Mouse (Mus musculus): Measurements from ENCODE around the gene C5ar1. TPM values are rescaled to one million over a fixed set of nuclear protein-coding genes. Genes with fewer than 3 reads are reported as not detected.

The C5ar1 gene
- polyA plus RNA-seq, 1 experiment from 2014 or later, result 0.83 TPM

DNA sequence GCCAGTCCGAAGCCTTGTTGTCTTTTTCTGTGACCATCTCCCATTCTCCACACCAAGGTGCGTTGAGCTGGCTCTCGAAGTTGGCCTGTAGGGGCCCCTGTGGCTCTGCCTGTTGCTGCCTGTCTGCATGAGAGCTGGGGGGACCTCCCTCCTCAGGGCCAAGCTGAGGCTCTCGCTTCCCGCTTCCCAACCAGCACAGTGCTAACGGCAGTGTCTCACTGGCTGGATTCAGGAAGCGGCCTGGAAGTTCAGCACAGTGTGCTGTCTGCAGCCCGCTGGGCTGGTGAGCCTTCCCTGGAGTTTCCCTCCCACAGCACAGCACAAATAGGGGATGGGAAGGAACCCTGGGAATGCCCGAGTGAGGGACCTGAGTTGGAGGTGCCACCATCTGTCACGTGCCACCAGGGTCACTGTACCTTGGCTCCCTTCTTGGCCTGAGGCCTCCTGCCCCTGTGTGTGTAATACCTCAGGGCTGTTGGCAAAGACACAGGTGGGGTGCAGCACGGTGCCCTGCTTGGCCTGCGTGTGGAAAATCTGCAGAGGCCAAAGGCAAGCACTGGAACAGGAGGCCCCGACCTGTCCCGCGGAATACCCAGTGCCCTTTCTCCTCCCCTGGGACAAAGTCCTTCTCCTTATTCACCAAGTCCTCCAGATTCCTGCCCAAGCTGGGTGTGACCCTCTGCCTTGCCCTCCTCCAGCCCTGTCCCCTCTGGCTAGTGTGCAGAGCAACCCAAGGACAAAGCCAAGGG is 56.4 kb downstream of the C5ar1 start:
- Histone ChIP-seq H3K36me3 (ENCODE audit: control insufficient read depth, insufficient read depth, low read length) (peaks cover 61% of the 10 kb centered on the region), H3K4me2 (ENCODE audit: low read depth, low read length) (no peak overlapping the region), H3K9me3 (ENCODE audit: control insufficient read depth, low read length) (no peaks in the 10 kb centered on the region), H3K4me3 (ENCODE audit: low read depth, low read length) (no peak overlapping the region), H3K27ac (ENCODE audit: low read depth, low read length) (no peak overlapping the region), H3K9ac (replicated peaks; ENCODE audit: low read depth, low read length) (no peak overlapping the region), H3K27me3 (ENCODE audit: control insufficient read depth, insufficient read depth, low read length) (no peaks in the 10 kb centered on the region), H3K4me1 (ENCODE audit: control insufficient read depth, insufficient read depth, low read length) (no peaks in the 10 kb centered on the region)
- ATAC-seq (ENCODE audit: low read depth), result no peak
- WGBS, result 85% methylated on average over 15 of the region's 15 CpGs

DNA sequence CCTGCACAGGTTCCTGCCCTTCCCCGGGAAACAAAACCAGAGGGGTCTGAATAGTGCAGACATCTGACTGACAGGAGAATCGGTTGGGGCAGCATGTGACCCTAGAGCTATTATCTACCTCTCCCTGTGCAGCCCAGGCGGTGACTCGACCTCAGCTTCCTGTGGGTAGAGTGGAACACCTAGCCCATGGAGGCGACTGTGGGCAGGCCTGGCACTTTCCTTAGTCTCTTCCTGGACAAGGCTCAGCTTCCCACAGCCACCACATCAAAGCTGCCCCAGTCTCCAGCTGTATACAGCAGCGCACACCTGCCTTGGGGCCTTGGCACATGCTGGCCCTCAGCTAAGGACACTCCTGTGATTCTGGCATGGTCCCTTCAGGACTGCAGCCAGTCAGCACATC is 58.2 kb downstream of the C5ar1 start:
- no peak for ATAC-seq (ENCODE audit: low read depth)
- Histone ChIP-seq H3K36me3 (ENCODE audit: control insufficient read depth, insufficient read depth, low read length) (peaks cover 63% of the 10 kb centered on the region), H3K27ac (ENCODE audit: low read depth, low read length) (no peak overlapping the region), H3K9ac (replicated peaks; ENCODE audit: low read depth, low read length) (no peak overlapping the region), H3K4me2 (ENCODE audit: low read depth, low read length) (no peak overlapping the region), H3K4me3 (ENCODE audit: low read depth, low read length) (no peak overlapping the region), H3K27me3 (ENCODE audit: control insufficient read depth, insufficient read depth, low read length) (no peaks in the 10 kb centered on the region), H3K9me3 (ENCODE audit: control insufficient read depth, low read length) (no peaks in the 10 kb centered on the region), H3K4me1 (ENCODE audit: control insufficient read depth, insufficient read depth, low read length) (no peaks in the 10 kb centered on the region)
- WGBS, result 89% methylated on average over 6 of the region's 6 CpGs

DNA sequence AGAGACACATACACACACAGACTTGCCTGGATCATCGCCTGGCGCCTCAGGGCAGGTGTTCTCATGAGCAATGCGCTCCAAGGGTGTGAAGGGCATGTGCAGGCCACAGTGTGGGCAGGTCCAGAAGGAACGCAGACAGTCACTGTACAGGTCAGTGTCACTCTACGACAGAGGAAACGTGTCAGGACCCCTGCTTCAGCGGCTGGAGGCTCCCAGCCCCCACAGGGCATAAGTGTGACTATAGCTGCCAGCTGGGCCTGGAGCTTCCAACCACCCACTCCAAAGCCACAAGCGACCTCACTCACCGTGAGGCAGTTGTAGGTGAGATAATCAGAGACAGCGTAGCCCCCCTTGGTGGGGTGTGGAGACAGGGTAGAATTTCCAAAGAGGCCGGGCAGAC is 60.8 kb downstream of the C5ar1 start:
- peaks cover 47% of the 10 kb centered on the region for H3K36me3 ChIP-seq (ENCODE audit: control insufficient read depth, insufficient read depth, low read length)
- 94% methylated on average over 11 of the region's 11 CpGs for WGBS

DNA sequence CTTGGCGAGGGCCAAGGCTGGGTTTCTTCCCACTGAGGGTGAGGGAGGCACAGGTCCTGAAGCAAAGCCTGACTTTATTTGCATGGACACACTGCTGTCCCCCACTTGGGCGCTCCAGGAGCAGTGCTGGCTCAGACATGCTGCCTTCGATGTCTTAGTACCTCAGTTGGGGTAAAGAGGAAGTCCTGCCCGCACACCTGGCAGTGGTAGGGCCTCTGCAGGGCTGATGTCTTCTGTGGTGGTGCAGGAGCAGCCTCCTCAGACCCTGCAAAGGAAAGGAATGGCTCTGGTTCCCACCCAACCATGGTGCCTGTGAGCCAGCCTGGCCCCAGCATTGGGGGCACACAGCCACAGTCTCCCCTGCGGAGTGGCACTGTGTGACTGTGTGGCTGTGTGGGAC is 62.2 kb downstream of the C5ar1 start:
- no peak overlapping the region for H3K27ac ChIP-seq (ENCODE audit: low read depth, low read length)
- H3K4me2 ChIP-seq (ENCODE audit: low read depth, low read length), result no peak overlapping the region
- no peaks in the 10 kb centered on the region for H3K27me3 ChIP-seq (ENCODE audit: control insufficient read depth, insufficient read depth, low read length)
- H3K9ac ChIP-seq (replicated peaks; ENCODE audit: low read depth, low read length), result no peak overlapping the region
- no peak for ATAC-seq (ENCODE audit: low read depth)
- peaks cover 36% of the 10 kb centered on the region for H3K36me3 ChIP-seq (ENCODE audit: control insufficient read depth, insufficient read depth, low read length)
- H3K4me1 ChIP-seq (ENCODE audit: control insufficient read depth, insufficient read depth, low read length), result peaks cover 2% of the 10 kb centered on the region; the same call in 1 of the 2 replicates
- no peaks in the 10 kb centered on the region for H3K9me3 ChIP-seq (ENCODE audit: control insufficient read depth, low read length)
- no peak overlapping the region for H3K4me3 ChIP-seq (ENCODE audit: low read depth, low read length)
- 75% methylated on average over 5 of the region's 5 CpGs for WGBS

More for the DNA sequence above, 60.8 kb downstream of the C5ar1 start:
- Histone ChIP-seq H3K4me3 (ENCODE audit: low read depth, low read length) (no peak overlapping the region), H3K27me3 (ENCODE audit: control insufficient read depth, insufficient read depth, low read length) (no peaks in the 10 kb centered on the region), H3K4me1 (ENCODE audit: control insufficient read depth, insufficient read depth, low read length) (no peaks in the 10 kb centered on the region), H3K9ac (replicated peaks; ENCODE audit: low read depth, low read length) (no peak overlapping the region), H3K9me3 (ENCODE audit: control insufficient read depth, low read length) (no peaks in the 10 kb centered on the region), H3K4me2 (ENCODE audit: low read depth, low read length) (no peak overlapping the region), H3K27ac (ENCODE audit: low read depth, low read length) (no peak overlapping the region)
- ATAC-seq (ENCODE audit: low read depth), result no peak

Other genes starting within 250 kb of the C5ar1 start
- gene Bicra, start 211.6 kb downstream of the C5ar1 start, polyA plus RNA-seq (2014; fragmentation: Nextera tagmentation; extraction: Ambion mirVana), result 8.6 and 9.6 TPM in 2 replicates
- gene Zfp541, start 197.7 kb downstream of the C5ar1 start, polyA plus RNA-seq (2014; fragmentation: Nextera tagmentation; extraction: Ambion mirVana), result 0.07 and 0.10 TPM in 2 replicates
- 252 and 259 TPM in 2 replicates for gene Napa, start 161.1 kb downstream of the C5ar1 start, polyA plus RNA-seq (2014; fragmentation: Nextera tagmentation; extraction: Ambion mirVana)
- 39.0 and 39.5 TPM in 2 replicates for gene Kptn, start 139.6 kb downstream of the C5ar1 start, polyA plus RNA-seq (2014; fragmentation: Nextera tagmentation; extraction: Ambion mirVana)
- 1.5 and 2.0 TPM in 2 replicates for gene Slc8a2, start 129.7 kb downstream of the C5ar1 start, polyA plus RNA-seq (2014; fragmentation: Nextera tagmentation; extraction: Ambion mirVana)
- 122 and 127 TPM in 2 replicates for gene Meis3, start 84.5 kb downstream of the C5ar1 start, polyA plus RNA-seq (2014; fragmentation: Nextera tagmentation; extraction: Ambion mirVana)
- gene Dhx34, start 37.5 kb downstream of the C5ar1 start, polyA plus RNA-seq (2014; fragmentation: Nextera tagmentation; extraction: Ambion mirVana), result 6.8 and 8.6 TPM in 2 replicates
- gene C5ar2, start 15.4 kb downstream of the C5ar1 start, polyA plus RNA-seq (2014; fragmentation: Nextera tagmentation; extraction: Ambion mirVana), result 0.05 and 0.10 TPM in 2 replicates
- gene Inafm1, start 14.1 kb upstream of the C5ar1 start, polyA plus RNA-seq (2014; fragmentation: Nextera tagmentation; extraction: Ambion mirVana), result 45.1 and 58.6 TPM in 2 replicates
- 14.8 and 15.8 TPM in 2 replicates for gene Ccdc9, start 27.3 kb upstream of the C5ar1 start, polyA plus RNA-seq (2014; fragmentation: Nextera tagmentation; extraction: Ambion mirVana)
- 13.7 and 19.7 TPM in 2 replicates for gene Bbc3, start 48.9 kb upstream of the C5ar1 start, polyA plus RNA-seq (2014; fragmentation: Nextera tagmentation; extraction: Ambion mirVana)
- 197 and 245 TPM in 2 replicates for gene Sae1, start 128.3 kb upstream of the C5ar1 start, polyA plus RNA-seq (2014; fragmentation: Nextera tagmentation; extraction: Ambion mirVana)
- gene Zc3h4, start 141.4 kb upstream of the C5ar1 start, polyA plus RNA-seq (2014; fragmentation: Nextera tagmentation; extraction: Ambion mirVana), result 15.8 and 18.5 TPM in 2 replicates
- gene Tmem160, start 193.2 kb upstream of the C5ar1 start, polyA plus RNA-seq (2014; fragmentation: Nextera tagmentation; extraction: Ambion mirVana), result 62.7 and 70.4 TPM in 2 replicates
- 1.8 and 2.0 TPM in 2 replicates for gene Npas1, start 218.2 kb upstream of the C5ar1 start, polyA plus RNA-seq (2014; fragmentation: Nextera tagmentation; extraction: Ambion mirVana)